In genomic region chr6:114976915-114977419, GRCm38 (mm10) we compare ENCODE assay signal across 8 mouse cellular contexts. TPM values are rescaled to one million over a fixed set of nuclear protein-coding genes. Genes with fewer than 3 reads are reported as not detected.
DNase-seq lines count a peak whose midpoint lies in the region; ATAC-seq lines count a peak whose summit lies in the region.
"Had no signal": no experiment of that assay in that cellular context is flagged by ENCODE, and none has a peak within 500 bp of the region (broad histone marks: within the 10 kb centered on the region; RNA-seq: fewer than 3 reads in every experiment).

No protein-coding gene starts in this region.

- ATAC-seq in kidney, embryonic 16.5 days (ENCODE audit: low FRiP score, low TSS enrichment), result no peak

- no peak overlapping the region for H3K9ac ChIP-seq in kidney, embryonic 16.5 days (replicated peaks; ENCODE audit: low read length)

- no peaks in the 10 kb centered on the region for H3K4me1 ChIP-seq in kidney, embryonic 16.5 days (ENCODE audit: insufficient read depth, low read length)

- no peak overlapping the region for H3K4me2 ChIP-seq in kidney, embryonic 16.5 days (replicated peaks; ENCODE audit: low read depth, low read length)

- 82% methylated on average over 7 of the region's 7 CpGs for WGBS in kidney, embryonic 16.5 days

- H3K36me3 ChIP-seq in kidney, embryonic 16.5 days (ENCODE audit: insufficient read depth, low read length), result no peaks in the 10 kb centered on the region

- DNase-seq in urinary bladder, postnatal 14 days (ENCODE audit: low spot score), result peak; percentile 68
- no peak for DNase-seq in urinary bladder, adult 2 months (ENCODE audit: low spot score)
- DNase-seq in frontal cortex, postnatal 10 days (ENCODE audit: low spot score in 2 of 2), result peak; percentile 51 to 52
- DNase-seq in left cerebral cortex, postnatal 25 days (ENCODE audit: low spot score in 2 of 2), result peak; percentile 71 to 95
- DNase-seq in embryo, embryonic 11 days, result no peak
- DNase-seq in thymus, postnatal 10 days (ENCODE audit: low spot score in 2 of 2), result no peak

- H3K27me3 ChIP-seq in kidney, embryonic 16.5 days (ENCODE audit: insufficient read depth, low read length), result no peaks in the 10 kb centered on the region

- H3K4me3 ChIP-seq in kidney, embryonic 16.5 days (ENCODE audit: low read length), result no peak overlapping the region

- intact Hi-C loops in left cerebral cortex, postnatal 25 days (cut with DNase I), result loop anchor here (1.0 kb wide), 2 partner anchors 16 to 265 kb away; no protein-coding TSS in a partner anchor

- no peaks in the 10 kb centered on the region for H3K9me3 ChIP-seq in kidney, embryonic 16.5 days (ENCODE audit: low read length)

- H3K27ac ChIP-seq in kidney, embryonic 16.5 days (ENCODE audit: low read length), result no peak overlapping the region
- H3K27ac ChIP-seq: stomach, postnatal 0 days had no signal

RNA-seq across cellular contexts. Expression of gene Vgll4, which starts 7.2 kb away (rescaled TPM):
- 32.1 and 33.7 TPM in 2 replicates for polyA plus RNA-seq in urinary bladder, adult 2 months (2012; rRNA removed)
- total RNA-seq in left cerebral cortex, postnatal 25 days (2021), result 10 to 100 TPM; 50.7 to 62.5 TPM
- 114 and 123 TPM in 2 replicates for polyA plus RNA-seq in kidney, embryonic 16.5 days (2015; fragmentation: Nextera tagmentation; extraction: Ambion mirVana)

Comparison
In these comparisons a context has a peak if more than half of its experiments do, and no peak if none do; other contexts are left out.
1. DNase-seq: peak in urinary bladder, postnatal 14 days (single experiment), frontal cortex, postnatal 10 days (2 of 2) and left cerebral cortex, postnatal 25 days (2 of 2); none in urinary bladder, adult 2 months (single experiment), embryo, embryonic 11 days (single experiment) and thymus, postnatal 10 days (0 of 2).